Mouse (Mus musculus): ENCODE data around the gene Elp4.

- TF ChIP-seq CTCF (IDR thresholded peaks at IDR 0.05; ENCODE audit: extremely low read depth, insufficient read depth, insufficient read length, insufficient replicate concordance) (no peak), POLR2A (IDR thresholded peaks at IDR 0.05; ENCODE audit: low read depth, low read length) (no peak)
These were observed 225.5 kb downstream of the Elp4 start for GRCm38 (mm10) chr2:105678880-105679321.

All from spleen, adult 2 months (tissue).